Mouse (Mus musculus): Measurements from ENCODE around the gene Kif18b.

Gene Kif18b

DNA sequence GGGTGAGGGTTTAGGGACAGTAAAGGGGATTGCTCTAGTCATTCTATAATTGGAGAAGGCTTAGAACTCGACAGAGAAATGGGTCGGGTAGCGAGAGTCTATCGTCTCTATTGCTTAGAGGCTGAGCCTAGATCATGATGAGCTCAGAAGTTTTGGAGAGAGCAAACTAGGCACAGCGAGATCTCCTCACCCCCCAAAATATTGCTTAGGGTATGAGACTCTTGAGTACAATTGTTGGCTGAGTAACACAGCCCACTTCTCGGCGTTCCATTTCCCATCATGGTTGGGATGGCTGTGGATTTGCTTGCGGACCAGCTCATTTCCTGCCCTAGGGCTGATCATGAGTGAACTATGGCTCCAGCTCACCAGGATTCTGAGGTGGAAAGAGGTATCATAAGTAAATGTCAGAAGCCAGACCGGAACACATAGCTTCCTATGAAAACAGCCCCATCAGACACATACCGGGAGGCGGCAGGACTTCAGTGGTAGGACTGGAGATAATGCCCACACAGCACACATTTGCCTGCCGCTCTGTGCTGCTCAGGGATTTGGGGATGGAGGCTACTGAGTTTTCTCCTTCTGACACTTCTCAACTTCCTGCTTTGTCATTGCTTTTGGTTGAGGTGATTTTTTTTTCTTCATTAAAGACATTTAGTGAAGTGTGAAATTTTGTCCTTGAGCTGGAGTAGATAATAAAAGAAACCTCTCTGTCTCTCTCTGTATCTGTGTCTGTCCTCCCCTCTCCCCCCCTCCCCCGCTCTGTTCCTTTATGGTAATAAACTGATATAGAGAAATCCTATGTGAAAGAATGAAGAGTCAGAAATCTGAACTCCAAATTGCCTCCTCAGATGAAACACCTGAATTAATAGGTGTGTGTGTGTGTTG is 43.4 kb downstream of the Kif18b start:
- DNase-seq (ENCODE audit: low read depth, low spot score) = peak; percentile 41

DNA sequence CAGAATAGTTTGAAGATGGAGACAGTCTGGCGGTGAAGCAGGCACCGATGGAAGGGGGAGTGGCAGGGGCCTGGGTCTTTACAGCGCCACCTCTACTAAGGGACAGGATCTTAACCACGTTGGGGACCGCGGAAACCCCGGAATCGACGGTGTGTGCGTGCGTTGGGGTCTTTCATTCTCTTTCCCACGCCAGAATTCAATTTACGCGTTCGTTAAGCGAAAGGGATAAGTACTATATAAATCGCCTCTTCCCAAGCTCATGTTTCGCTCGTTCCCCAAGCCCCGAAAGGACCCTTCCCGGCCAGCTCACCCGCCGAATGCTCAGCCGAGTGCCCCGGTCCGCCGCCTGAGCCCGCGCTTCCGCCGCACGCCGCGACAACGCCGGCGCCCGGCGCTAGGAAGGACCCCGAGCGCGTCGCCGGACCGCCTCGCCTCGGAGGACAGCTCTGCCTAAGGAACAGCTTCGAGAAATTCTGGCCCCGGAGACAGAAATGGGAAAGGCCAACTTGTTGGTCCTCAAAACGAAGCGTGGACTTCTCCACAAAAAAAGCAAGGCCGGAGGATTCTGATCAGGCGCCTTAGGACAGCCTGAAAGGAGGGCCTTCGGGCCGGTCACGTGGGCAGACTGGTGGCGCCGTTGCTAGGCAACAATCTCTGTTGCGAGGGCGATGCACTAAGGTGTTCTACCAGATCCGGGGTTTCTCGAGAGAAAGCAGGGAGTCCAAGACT is 44.2 kb downstream of the Kif18b start, which contains the start of the genes Eftud2 and Ccdc103:
Eftud2 (minus strand) TSS at position 401 of the 729 bp plus-strand sequence.
Ccdc103 (plus strand) TSS at position 620 of the 729 bp plus-strand sequence.
- peak; percentile 96 for DNase-seq (ENCODE audit: low read depth, low spot score)

DNA sequence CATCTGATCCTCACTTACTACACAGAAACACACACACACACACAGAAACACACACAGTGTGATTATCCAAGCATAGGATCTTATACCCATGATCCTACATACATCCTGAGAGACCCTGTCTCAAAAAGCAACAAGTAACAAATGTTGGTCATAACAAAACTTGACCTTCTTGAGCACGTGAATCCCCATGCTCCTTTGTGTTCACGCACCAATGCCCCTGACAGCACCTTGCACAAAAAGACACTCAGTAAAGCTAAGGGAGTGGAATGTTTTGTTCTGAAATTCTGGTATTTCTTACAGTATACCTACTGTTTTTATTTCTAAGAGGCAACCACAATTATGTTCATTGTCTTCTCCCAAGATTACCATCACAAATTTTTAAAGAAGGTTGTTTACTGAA is 45.4 kb downstream of the Kif18b start:
- no peak for DNase-seq (ENCODE audit: low read depth, low spot score)

DNA sequence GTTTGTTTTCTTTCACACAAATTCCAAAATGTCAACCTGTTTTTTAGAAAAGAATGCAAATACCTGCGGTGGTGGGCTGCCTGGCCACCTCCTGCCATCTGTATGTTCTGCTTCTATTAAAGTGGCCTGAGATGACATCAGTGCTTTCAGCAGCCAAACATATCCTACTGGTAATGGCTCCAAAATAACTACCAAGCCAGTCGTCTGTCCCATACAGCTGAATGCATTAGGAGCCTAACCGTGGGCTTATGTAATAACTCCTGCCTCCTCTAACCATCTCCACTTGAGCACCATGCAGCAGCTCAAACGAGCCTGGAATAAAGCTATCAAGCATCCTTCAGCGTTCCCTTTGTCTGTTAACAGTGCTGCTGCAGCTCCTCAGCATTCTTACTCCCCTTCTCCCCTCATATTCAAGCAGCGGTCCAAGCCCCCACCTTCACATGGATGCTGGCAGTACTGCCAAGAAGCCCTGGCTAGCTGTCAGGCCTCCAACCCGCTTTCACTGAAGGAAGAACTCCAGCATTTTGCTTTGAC is 50.1 kb downstream of the Kif18b start:
- peak; percentile 94 for DNase-seq (ENCODE audit: low read depth, low spot score)

DNA sequence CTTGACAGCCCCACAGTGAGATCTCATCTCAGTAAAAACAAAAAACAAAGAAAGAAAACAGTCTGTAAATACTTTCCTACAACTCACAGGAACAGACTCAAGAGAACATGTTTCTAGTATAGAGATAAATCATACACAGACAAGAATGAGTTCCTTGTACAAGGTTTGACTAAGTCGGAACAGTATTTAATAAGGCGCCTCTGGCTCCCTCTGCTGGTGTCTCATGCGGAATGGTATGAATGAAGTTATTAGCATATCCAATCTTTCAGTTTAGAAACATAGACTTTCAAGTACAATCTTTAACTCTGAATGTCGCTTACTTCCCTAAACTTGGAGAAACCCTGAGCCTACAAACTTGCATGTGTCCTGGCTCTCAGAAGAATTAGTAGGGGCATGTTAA is 60.7 kb downstream of the Kif18b start:
- peak; percentile 86 for DNase-seq (ENCODE audit: low read depth, low spot score)

DNA sequence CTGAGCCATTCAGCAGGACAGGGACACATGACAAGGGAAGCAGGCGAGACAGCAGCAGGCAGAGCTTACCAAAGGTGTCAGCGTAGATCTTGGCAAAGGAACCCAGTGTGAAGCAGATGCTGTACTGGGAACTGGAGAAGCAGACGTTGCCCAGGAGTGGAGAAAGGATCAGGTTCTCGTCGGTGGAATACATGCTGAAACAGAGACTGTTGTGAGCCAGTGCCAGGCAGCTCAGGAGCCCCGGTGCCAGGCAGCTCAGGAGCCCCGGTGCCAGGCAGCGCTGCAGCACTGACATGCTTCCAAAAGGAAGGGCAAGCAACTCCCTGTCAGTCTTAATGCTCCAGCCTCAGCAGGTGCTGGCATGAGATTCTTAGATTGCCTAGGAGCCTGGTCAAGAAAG is 65.0 kb downstream of the Kif18b start:
- DNase-seq (ENCODE audit: low read depth, low spot score) = peak; percentile 88

DNA sequence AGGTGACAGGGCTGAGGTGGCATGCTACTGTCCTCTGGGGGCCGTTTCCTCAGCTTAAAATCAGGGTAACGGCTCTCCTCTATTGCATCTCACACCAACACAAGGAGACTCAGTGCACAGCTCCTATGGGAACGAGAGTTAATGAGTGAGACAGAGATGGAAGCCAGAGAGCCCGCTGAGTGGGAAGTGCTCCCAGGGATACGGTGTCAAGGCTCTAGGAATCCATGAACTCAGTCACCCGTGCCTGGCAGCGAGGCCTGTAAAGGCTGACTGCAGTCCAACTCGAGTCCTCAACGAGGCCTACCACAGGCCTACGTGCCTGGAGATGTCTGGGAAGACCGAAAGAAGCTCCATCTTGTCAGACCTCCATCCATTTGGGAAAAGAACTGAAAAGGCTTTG is 66.0 kb downstream of the Kif18b start:
- DNase-seq (ENCODE audit: low read depth, low spot score) = no peak

DNA sequence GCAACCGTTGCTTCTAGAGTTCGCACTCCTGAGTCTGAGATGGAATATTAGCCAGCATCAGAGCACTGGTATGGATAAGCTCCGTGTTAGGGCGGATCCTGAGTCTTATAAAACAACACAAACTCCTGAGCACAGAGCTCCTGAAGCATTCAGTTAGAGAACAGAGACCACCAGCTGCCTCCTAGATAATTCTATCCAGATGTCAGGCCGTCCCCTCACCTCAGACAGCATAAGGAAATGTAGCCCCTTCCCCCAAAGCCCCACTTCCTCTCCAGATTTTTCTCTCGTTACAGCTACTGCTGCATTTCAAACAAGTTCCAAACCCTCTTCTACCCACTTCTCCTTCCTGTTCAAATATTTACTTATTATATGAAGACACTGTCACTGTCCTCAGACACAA is 69.0 kb downstream of the Kif18b start:
- DNase-seq (ENCODE audit: low read depth, low spot score) = no peak

Data from brain, adult 2 months (tissue).